Mouse (Mus musculus): ENCODE measurements around the gene Bin2.

- TF ChIP-seq CTCF (IDR thresholded peaks at IDR 0.05; ENCODE audit: low read depth, low read length): no peak
- no peak for TF ChIP-seq POLR2A (IDR thresholded peaks at IDR 0.05; ENCODE audit: borderline replicate concordance, low read depth, low read length)
Observed at GRCm38 (mm10) chr15:100598883-100599275, 70.5 kb downstream of the Bin2 start.
